Mouse (Mus musculus): ENCODE data around the gene Myo16.

DNA sequence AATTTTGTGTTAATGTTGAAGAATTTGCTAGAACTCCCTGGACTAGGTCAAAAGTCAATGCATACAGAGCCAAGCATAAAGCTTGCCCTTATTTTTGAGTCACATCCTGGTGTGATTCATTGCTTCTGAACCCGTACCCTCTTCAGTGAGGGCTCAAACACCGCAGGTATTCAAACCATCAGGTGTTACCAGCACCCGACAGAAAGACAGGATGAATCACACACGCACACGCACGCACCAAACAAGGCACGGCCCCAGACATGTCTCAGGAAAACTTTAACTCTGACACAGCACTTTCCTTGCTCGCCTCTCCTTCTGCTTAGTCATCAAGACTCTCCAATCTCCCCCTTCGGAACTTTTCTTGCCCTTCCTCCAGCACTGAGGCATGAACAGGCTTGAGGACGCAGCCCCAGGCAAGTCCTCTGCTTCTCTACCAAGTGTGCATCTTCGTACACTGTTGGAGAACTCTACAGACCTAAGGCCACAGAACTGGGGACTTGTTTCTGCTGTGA is 435.8 kb downstream of the Myo16 start:
- TF ChIP-seq CTCF (IDR thresholded peaks at IDR 0.05; ENCODE audit: borderline replicate concordance, control insufficient read depth, extremely low read depth, insufficient read depth, low read length, poor library complexity): no peak
- no peak for TF ChIP-seq POLR2A (IDR thresholded peaks at IDR 0.05; ENCODE audit: control insufficient read depth, extremely low read depth, insufficient read depth, low read length, poor library complexity)

Data from thymus, adult 2 months (tissue).